Mouse (Mus musculus): ENCODE data around the gene Gm40460. TPM values are rescaled to one million over a fixed set of nuclear protein-coding genes. Genes with fewer than 3 reads are reported as not detected.
"Not testable (repeated sequence)": the region's sequence is repeated elsewhere in the genome, so short reads cannot be mapped to it uniquely, and the experiment has no call there.

Gm40460 gene
- total and polyA plus RNA-seq, 2 experiments from 2014 or later, result not detected

DNA sequence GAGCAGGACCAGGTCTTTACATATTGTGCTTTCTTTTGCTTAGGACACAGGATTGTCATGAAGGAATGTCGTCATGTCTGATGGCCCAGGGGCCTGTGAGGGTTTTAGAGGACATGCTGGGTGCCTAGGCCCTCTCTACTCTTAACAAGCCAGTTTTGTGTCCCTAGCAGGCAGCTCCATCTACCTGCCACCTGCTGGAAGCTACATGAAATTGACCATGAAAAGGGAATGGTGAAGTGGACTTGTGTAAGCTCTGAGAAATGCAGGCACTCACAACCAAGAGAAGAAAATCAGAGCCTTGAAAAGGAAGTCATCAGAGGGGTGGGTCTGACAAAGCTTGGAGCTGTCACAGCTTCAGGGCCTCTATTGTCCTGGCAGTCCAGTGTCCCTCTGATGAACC lies 38.4 kb upstream of the Gm40460 start:
- not testable (repeated sequence) for H3K27me3 ChIP-seq (ENCODE audit: control insufficient read depth, insufficient read depth, low read length); H3K4me3 ChIP-seq (ENCODE audit: low read depth, low read length); H3K27ac ChIP-seq (ENCODE audit: low read depth); H3K9me3 ChIP-seq (replicated peaks; ENCODE audit: control insufficient read depth, low read length); H3K36me3 ChIP-seq (replicated peaks; ENCODE audit: control insufficient read depth, insufficient read depth, low read length); H3K9ac ChIP-seq (replicated peaks; ENCODE audit: low read depth, low read length); H3K4me1 ChIP-seq (ENCODE audit: control insufficient read depth, insufficient read depth); H3K4me2 ChIP-seq (ENCODE audit: low read depth, low read length); DNase-seq (ENCODE audit: low spot score); ATAC-seq (ENCODE audit: insufficient read depth, low read depth)
- TF ChIP-seq CTCF (IDR thresholded peaks at IDR 0.05; ENCODE audit: low read depth), result peak; percentile 22
- WGBS, result 67% methylated on average over 1 of the region's 1 CpGs

DNA sequence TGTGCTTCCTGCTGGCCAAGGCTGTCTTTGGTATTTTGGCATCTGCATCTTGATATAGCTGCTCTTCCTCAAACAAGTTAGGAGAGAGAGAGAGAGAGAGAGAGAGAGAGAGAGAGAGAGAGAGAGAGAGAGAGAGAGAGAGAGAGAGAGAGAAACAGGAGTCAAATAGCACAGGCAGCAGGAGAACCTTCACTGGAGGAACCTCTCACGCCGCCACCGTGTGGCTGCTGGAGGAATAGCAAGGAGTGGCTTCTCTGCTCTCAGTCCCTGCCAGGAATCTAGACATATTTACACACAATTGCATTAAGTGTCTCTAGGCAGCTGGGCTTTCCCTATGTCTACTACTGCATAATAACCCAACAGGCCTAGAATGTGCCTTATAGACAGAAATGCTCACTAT lies 37.3 kb upstream of the Gm40460 start:
- not testable (repeated sequence) for H3K27ac ChIP-seq (ENCODE audit: low read depth); H3K36me3 ChIP-seq (replicated peaks; ENCODE audit: control insufficient read depth, insufficient read depth, low read length); ATAC-seq (ENCODE audit: insufficient read depth, low read depth); H3K4me1 ChIP-seq (ENCODE audit: control insufficient read depth, insufficient read depth); H3K4me3 ChIP-seq (ENCODE audit: low read depth, low read length); H3K27me3 ChIP-seq (ENCODE audit: control insufficient read depth, insufficient read depth, low read length); H3K9ac ChIP-seq (replicated peaks; ENCODE audit: low read depth, low read length); H3K4me2 ChIP-seq (ENCODE audit: low read depth, low read length); H3K9me3 ChIP-seq (replicated peaks; ENCODE audit: control insufficient read depth, low read length)
- peak; percentile 66 for TF ChIP-seq CTCF (IDR thresholded peaks at IDR 0.05; ENCODE audit: low read depth)
- 3% methylated on average over 3 of the region's 3 CpGs for WGBS
- peak; percentile 53 for DNase-seq (ENCODE audit: low spot score)

DNA sequence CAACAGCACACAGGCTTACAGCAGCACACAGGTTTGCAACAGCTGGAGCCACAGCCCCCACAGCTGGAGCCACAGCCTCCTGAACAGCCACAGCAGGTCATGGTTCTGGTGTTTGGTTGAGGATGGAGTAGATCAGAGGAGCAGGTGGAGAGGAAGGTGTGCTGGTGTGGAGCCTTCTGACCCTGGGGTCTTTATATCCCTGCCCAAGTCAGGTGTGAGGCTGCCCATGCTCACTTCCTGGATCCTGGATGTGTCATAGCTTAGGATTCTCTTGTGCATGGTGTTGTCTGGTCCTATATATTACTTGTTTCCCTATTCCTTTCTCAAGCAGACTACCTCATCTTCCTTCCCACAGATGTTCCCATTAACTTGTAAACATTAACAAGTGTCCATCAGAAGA lies 33.4 kb upstream of the Gm40460 start, which contains the start of gene Gm4559:
Gene Gm4559 (minus strand): TSS at position 101 of the 400 bp plus-strand sequence.
- not testable (repeated sequence) for H3K4me2 ChIP-seq (ENCODE audit: low read depth, low read length); H3K4me1 ChIP-seq (ENCODE audit: control insufficient read depth, insufficient read depth); ATAC-seq (ENCODE audit: insufficient read depth, low read depth); H3K9me3 ChIP-seq (replicated peaks; ENCODE audit: control insufficient read depth, low read length); DNase-seq (ENCODE audit: low spot score); H3K27ac ChIP-seq (ENCODE audit: low read depth); H3K36me3 ChIP-seq (replicated peaks; ENCODE audit: control insufficient read depth, insufficient read depth, low read length); H3K9ac ChIP-seq (replicated peaks; ENCODE audit: low read depth, low read length); H3K4me3 ChIP-seq (ENCODE audit: low read depth, low read length); H3K27me3 ChIP-seq (ENCODE audit: control insufficient read depth, insufficient read depth, low read length)

DNA sequence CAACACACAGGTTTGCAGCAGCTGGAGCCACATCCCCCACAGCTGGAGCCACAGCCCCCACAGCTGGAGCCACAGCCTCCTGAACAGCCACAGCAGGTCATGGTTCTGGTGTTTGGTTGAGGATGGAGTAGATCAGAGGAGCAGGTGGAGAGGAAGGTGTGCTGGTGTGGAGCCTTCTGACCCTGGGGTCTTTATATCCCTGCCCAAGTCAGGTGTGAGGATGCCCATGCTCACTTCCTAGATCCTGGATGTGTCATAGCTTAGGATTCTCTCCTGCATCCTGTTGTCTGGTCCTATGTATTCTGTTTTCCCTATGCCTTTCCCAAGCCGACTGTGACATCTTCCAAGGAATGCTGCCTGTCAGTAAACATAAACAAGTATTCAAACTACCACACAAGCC lies 17.4 kb upstream of the Gm40460 start, which contains the start of gene Gm2431:
Gene Gm2431 (minus strand): TSS at position 101 of the 400 bp plus-strand sequence.
- H3K9me3 ChIP-seq (replicated peaks; ENCODE audit: control insufficient read depth, low read length); H3K27ac ChIP-seq (ENCODE audit: low read depth); H3K4me2 ChIP-seq (ENCODE audit: low read depth, low read length); H3K4me3 ChIP-seq (ENCODE audit: low read depth, low read length); H3K4me1 ChIP-seq (ENCODE audit: control insufficient read depth, insufficient read depth); H3K36me3 ChIP-seq (replicated peaks; ENCODE audit: control insufficient read depth, insufficient read depth, low read length); H3K9ac ChIP-seq (replicated peaks; ENCODE audit: low read depth, low read length); DNase-seq (ENCODE audit: low spot score); ATAC-seq (ENCODE audit: insufficient read depth, low read depth); H3K27me3 ChIP-seq (ENCODE audit: control insufficient read depth, insufficient read depth, low read length): not testable (repeated sequence)
- 35% methylated on average over 1 of the region's 1 CpGs for whole genome bisulfite sequencing

DNA sequence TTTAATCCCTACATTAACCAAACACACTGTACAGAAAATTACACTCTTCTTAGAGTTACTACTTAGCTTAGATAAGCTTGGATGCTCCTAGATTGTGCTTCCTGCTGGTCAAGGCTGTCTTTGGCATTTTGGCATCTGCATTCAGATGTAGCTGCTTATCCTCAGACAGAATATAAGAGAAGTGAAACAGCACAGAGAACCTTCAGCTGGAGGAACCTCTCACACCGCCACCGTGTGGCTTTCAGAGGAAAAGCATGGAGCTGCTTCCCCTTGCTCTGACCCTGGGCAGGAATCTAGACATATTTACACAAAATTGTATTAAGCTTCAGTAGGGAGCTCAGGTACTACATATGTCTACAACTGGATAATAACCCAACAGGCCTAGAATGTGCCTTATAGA lies 14.6 kb upstream of the Gm40460 start:
- peak; percentile 35 for DNase-seq (ENCODE audit: low spot score)
- no peak overlapping the region for H3K9ac ChIP-seq (replicated peaks; ENCODE audit: low read depth, low read length)

DNA sequence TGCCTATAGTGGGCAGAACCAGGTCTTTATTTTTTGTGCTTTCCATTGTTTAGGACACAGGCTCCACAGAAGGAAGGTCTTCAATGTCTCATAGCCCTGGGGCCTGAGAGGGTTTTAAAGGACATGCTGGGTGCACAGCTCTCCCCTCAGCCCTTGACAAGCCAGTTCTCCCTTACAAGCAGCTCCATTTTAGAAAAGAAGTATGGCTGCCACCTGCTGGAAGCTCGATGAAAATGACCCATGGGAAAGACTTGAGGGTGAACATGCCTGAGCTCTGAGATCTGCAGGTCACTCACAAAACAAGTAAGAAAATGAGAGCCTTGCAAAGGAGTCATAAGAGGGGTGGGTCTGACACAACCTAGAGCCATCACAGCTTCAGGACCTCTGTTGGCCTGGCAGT lies 8.9 kb upstream of the Gm40460 start:
- Histone ChIP-seq H3K36me3 (replicated peaks; ENCODE audit: control insufficient read depth, insufficient read depth, low read length) (no peaks in the 10 kb centered on the region), H3K4me3 (ENCODE audit: low read depth, low read length) (no peak overlapping the region), H3K9me3 (replicated peaks; ENCODE audit: control insufficient read depth, low read length) (no peaks in the 10 kb centered on the region), H3K27ac (ENCODE audit: low read depth) (no peak overlapping the region), H3K4me1 (ENCODE audit: control insufficient read depth, insufficient read depth) (no peaks in the 10 kb centered on the region), H3K4me2 (ENCODE audit: low read depth, low read length) (no peak overlapping the region), H3K27me3 (ENCODE audit: control insufficient read depth, insufficient read depth, low read length) (no peaks in the 10 kb centered on the region), H3K9ac (replicated peaks; ENCODE audit: low read depth, low read length) (no peak overlapping the region)
- peak; percentile 63 for TF ChIP-seq CTCF (IDR thresholded peaks at IDR 0.05; ENCODE audit: low read depth)
- no peak for TF ChIP-seq EP300 (IDR thresholded peaks at IDR 0.05; ENCODE audit: low read depth)
- DNase-seq (ENCODE audit: low spot score) (peak; percentile 30), ATAC-seq (ENCODE audit: insufficient read depth, low read depth) (no peak)
- WGBS, result 3% methylated on average over 1 of the region's 1 CpGs

More for the DNA sequence above, 14.6 kb upstream of the Gm40460 start:
- no peak overlapping the region for H3K4me3 ChIP-seq (ENCODE audit: low read depth, low read length)
- H3K27ac ChIP-seq (ENCODE audit: low read depth), result no peak overlapping the region
- peak; percentile 60 for TF ChIP-seq CTCF (IDR thresholded peaks at IDR 0.05; ENCODE audit: low read depth)
- TF ChIP-seq EP300 (IDR thresholded peaks at IDR 0.05; ENCODE audit: low read depth), result no peak
- no peaks in the 10 kb centered on the region for H3K9me3 ChIP-seq (replicated peaks; ENCODE audit: control insufficient read depth, low read length)
- no peaks in the 10 kb centered on the region for H3K27me3 ChIP-seq (ENCODE audit: control insufficient read depth, insufficient read depth, low read length)
- 0 out of 2 replicates have a peak, but pooled peaks have one; percentile 24 for ATAC-seq (ENCODE audit: insufficient read depth, low read depth)
- H3K36me3 ChIP-seq (replicated peaks; ENCODE audit: control insufficient read depth, insufficient read depth, low read length), result no peaks in the 10 kb centered on the region
- H3K4me1 ChIP-seq (ENCODE audit: control insufficient read depth, insufficient read depth), result no peaks in the 10 kb centered on the region
- no peak overlapping the region for H3K4me2 ChIP-seq (ENCODE audit: low read depth, low read length)
- WGBS, result 0% methylated on average over 2 of the region's 2 CpGs
